Mouse (Mus musculus) Patski (cell line): ENCODE data around the gene Fer. TPM values are rescaled to one million over a fixed set of nuclear protein-coding genes. Genes with fewer than 3 reads are reported as not detected.

Source experiments
- ATAC-seq: fragments of 100-300 bp; one replicate; pipeline ENCODE4 v1.8.0; 2021
- CTCF ChIA-PET: fragments of 350-600 bp; sonication (Branson Sonifier 250); formaldehyde crosslinking; loops from one replicate; lab custom pipeline; 2022; ENCODE audit warnings: inconsistent platforms; lab: Charles Lee
- POLR2A ChIA-PET: fragments of 350-600 bp; sonication (Branson Sonifier 250); formaldehyde crosslinking; loops from one replicate; lab custom pipeline; 2022; ENCODE audit warnings: antibody characterized with exemption, inconsistent platforms; lab: Charles Lee
- DNase-seq: peaks from one replicate; pipeline ENCODE4 v3.0.0-alpha.2; 2011; ENCODE audit warnings: low read depth, low spot score
- H3K27me3 ChIP-seq: fragments of 371-371 bp; one replicate; pipeline ENCODE4 v1.5.1; 2021
- CTCF ChIP-seq: fragments of 100-300 bp; IDR thresholded peaks from one replicate; pipeline ENCODE4 v1.5.1; 2021
- in situ Hi-C: fragments of 300-500 bp; cut with MboI; formaldehyde crosslinking; loops from 3 replicates; pipeline ENCODE4 v1.11.1; 2018; ENCODE audit warnings: low pct_unique_long_range_greater_than_20kb, mixed read lengths
- polyA plus RNA-seq: library from polyadenylated mRNA; unstranded; gene quantifications from one replicate; pipeline ENCODE4 v1.2.3, GENCODE M21; 2021

The Fer gene
- 34.8 TPM for polyA plus RNA-seq

DNA sequence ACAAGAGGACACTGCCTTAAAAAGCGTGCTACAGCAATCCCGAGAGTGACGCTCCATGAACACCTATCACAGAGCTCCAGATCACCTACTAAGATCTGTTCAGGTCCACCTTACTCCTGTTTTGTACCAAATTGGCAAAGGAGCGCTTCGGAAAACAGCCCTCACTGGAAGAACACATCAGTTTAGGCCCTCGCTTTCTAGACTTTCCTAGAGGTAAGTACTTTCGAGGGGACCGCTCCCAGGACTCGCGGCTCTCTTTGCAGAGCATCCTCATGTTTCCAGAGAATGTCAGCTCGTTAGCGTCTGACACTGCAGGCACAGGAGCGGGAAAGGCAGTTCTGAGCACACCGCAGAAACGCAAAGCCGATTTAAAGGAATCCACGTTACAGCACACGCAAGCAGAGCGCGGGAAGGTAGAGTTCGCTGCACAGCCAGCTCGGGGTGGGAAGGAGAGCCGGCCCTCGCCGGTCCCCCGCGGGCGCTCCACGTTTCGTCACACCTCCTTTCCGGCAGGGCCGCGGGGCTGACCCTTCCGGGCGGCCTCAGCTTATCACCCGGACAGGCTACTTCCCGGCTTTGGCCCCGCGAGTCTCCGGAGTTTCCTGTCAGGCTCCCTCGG is at the start of gene Fer:
TSS of gene Fer (plus strand) at position 51 of the 619 bp plus-strand sequence.
- in situ Hi-C loops: no loop called here
- no peaks in the 10 kb centered on the region for H3K27me3 ChIP-seq
- POLR2A ChIA-PET: interaction anchor here (0.6 to 1.8 kb wide), 4 partner anchors 60 to 182 kb away, joined by 3 to 5 read pairs (median 3); no protein-coding TSS in a partner anchor
- CTCF ChIA-PET: interaction anchor here (1.2 to 1.6 kb wide), 2 partner anchors 60 to 288 kb away, joined by 5 read pairs; no protein-coding TSS in a partner anchor
- TF ChIP-seq CTCF: no peak
- DNase-seq (no peak), ATAC-seq (peak; percentile 24)

DNA sequence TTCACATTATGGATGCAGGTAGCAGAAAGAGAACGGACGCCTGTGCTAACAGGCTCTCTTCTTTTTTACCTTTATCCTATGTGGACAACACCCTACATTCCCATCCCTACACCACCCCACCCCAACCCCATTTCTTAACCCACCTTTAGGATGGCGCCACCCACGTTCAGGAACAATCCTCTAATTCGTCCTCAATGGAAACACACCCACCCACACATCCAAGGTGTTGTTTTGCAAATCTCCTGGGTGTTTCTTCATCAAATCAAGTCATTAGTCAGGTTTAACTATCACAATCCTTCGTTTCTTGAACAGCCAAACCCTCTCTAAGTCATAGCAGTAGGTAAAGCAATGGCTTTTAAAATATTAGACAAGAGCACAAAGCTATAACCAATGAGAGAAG is 49.3 kb upstream of the Fer start:
- no peak for DNase-seq
- H3K27me3 ChIP-seq: no peaks in the 10 kb centered on the region
- ATAC-seq: no peak
- in situ Hi-C loops: no loop called here
- ChIA-PET POLR2A (no interaction called here), CTCF (interaction anchor here (1.4 kb wide), 1 partner anchor 10 kb away, joined by 7 read pairs; no protein-coding TSS in a partner anchor)
- no peak for TF ChIP-seq CTCF

DNA sequence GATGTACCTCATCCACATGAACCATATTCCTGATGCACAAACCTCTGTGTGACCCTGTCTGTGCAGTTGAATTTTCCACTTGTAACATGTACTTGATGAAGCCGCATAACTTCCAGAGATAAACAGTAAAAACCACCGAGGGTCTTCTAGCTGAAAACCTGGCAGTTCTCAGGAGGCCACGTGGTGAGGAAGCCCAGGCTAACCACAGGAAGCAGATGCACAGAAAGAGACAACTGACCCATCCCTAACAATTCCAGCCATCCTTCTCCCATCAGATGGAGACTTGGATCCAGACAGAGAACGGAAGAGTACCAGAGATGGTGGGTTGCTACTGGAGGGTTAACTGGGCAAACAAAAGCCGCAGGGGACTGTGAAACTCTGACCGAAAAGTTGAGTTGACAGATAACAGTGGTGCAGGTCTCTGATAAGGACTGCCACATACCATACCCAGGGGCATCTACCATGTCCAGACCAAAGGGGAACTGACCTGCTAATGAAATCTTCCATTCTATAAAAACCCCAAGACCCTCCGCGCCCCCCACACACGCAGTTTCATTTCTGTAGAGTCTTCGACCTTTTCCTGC is 44.3 kb upstream of the Fer start:
- ChIA-PET CTCF (interaction anchor here (3.4 kb wide), 1 partner anchor 15 kb away, joined by 18 read pairs; no protein-coding TSS in a partner anchor), POLR2A (interaction anchor here (0.6 to 1.0 kb wide), 2 partner anchors 104 to 448 kb away, joined by 3 read pairs; no protein-coding TSS in a partner anchor)
- in situ Hi-C loops: no loop called here
- no peak for TF ChIP-seq CTCF
- ATAC-seq (no peak), DNase-seq (no peak)
- H3K27me3 ChIP-seq: no peaks in the 10 kb centered on the region

DNA sequence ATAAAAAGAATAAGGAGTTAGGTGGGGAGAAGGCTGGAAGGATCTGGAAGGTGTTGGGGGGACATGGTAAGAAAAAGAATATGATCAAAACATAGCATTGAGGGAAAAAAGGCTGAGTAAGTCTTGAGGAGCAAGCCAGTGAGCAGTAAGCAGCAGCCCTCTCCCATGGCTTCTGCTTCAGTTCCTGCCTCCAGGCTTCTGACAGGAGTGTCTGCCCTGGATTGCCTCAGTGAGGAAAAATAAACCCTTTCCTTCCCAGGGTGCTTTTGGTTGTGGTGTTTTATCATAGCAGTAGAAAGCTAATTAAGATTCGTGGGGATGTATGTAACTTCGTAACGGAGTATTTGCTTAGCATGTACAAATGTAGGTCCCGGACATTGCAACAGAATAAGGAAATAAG is 38.7 kb upstream of the Fer start:
- POLR2A ChIA-PET: no interaction called here
- ATAC-seq (no peak), DNase-seq (no peak)
- in situ Hi-C loops: no loop called here
- CTCF ChIA-PET: no interaction called here
- no peak for TF ChIP-seq CTCF
- no peaks in the 10 kb centered on the region for H3K27me3 ChIP-seq

DNA sequence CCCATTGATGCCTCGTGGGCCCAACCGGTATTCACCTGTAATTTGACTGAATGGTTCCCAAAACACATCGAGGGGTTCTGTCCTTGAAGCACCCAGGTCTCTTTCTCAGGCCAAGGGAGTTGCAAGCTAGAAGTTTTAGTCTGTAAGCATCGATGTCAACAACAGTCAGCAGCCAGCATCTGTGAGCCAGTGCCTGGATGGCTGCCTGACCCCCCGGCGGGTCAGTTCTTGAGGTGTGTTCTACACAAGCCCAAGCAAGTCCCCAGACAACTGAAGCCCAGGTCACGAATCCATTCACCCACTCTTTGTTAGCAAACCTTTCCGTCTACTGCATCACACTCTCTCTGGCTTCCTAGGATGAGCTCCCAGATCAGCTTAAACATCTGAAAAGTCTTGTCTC is 36.7 kb upstream of the Fer start:
- in situ Hi-C loops: no loop called here
- no peak for TF ChIP-seq CTCF
- no peak for DNase-seq
- POLR2A ChIA-PET: no interaction called here
- CTCF ChIA-PET: interaction anchor here (1.9 kb wide), 1 partner anchor 9 kb away, joined by 6 read pairs; no protein-coding TSS in a partner anchor
- no peak for ATAC-seq
- no peaks in the 10 kb centered on the region for H3K27me3 ChIP-seq

DNA sequence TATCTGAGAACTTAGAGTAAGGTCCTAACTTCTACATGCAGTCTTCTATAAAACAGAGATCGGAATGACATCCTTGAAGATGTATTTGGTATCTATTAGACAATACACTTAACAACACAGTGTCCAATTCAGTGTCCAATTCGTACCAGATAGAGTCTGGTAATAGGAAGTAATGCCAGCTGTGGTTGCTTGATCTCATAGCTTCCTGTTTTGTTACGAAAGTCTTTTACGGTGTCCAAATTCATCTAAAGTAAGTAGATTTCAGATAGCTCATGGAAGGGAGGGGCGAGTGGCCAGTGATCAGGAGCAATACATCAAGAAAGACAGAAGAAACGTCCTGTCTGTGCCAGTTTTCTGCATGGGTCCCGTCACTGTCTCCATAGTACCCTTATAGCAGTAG is 36.1 kb upstream of the Fer start:
- in situ Hi-C loops: no loop called here
- ATAC-seq (no peak), DNase-seq (no peak)
- TF ChIP-seq CTCF: no peak
- POLR2A ChIA-PET: no interaction called here
- CTCF ChIA-PET: interaction anchor here (1.9 kb wide), 1 partner anchor 10 kb away, joined by 6 read pairs; no protein-coding TSS in a partner anchor
- H3K27me3 ChIP-seq: no peaks in the 10 kb centered on the region

DNA sequence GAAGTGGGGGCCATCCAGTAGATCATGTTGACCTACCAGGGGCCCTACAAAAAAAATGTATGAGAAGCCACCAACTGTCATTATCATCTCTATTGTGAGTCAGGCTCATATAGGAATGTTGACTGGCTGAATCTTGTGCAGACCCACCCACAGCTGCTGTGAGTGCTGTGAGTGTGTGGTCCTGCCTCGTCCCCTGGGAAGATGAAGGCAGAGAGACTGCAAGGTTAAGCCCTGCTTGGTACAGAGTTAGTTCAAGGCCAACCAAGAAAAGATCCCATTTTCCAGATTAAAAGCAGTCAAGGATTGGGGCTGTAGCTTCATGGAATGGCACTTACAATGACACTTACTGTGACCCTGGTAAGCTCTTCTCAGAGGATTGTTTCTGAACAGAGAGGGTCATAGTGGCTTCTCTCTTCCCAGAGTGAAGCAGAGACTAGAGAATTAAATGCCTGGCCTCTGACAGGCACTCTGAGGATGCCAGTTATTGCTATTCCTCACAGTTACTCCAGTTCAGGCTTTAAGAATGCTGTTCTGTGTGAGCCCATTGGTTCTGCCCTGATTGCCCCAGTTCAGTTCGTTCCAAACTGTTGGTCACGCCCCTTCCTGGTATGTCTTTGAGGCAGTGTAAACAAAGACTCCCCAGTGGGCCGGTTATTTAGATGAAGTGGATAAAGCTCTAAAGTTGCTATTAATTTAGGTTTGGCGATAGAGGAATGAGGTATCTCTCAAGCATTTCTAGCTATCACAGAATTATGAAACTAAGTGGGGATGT is 34.1 kb upstream of the Fer start:
- in situ Hi-C loops: no loop called here
- no peak for TF ChIP-seq CTCF
- ChIA-PET POLR2A (no interaction called here), CTCF (interaction anchor here (1.0 to 1.3 kb wide), 3 partner anchors 12 to 17 kb away, joined by 3 read pairs; no protein-coding TSS in a partner anchor)
- no peaks in the 10 kb centered on the region for H3K27me3 ChIP-seq
- DNase-seq: no peak
- ATAC-seq: no peak

DNA sequence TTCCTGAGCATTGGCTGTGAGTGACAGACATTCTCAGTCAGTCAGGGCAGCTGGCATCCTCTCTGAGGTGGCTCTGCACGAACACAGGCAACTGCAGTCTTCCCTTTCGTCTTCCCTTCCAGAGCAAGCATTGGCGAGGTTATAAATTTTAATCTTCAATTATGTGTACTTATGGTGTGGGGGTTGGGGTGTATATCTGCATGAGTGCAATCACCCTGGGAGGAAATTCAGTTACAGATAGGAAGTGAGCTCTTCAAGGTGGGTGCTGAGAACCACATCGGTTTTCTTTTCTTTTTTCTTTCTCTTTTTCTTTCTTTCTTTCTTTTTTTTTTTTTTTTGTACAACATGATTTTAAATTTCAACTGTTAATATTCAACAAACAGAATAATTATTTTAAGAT is 31.3 kb upstream of the Fer start:
- TF ChIP-seq CTCF: no peak
- ATAC-seq (no peak), DNase-seq (no peak)
- ChIA-PET POLR2A (interaction anchor here (0.7 to 1.4 kb wide), 2 partner anchors 10 to 269 kb away, joined by 3 read pairs; no protein-coding TSS in a partner anchor), CTCF (no interaction called here)
- no peaks in the 10 kb centered on the region for H3K27me3 ChIP-seq
- in situ Hi-C loops: no loop called here

DNA sequence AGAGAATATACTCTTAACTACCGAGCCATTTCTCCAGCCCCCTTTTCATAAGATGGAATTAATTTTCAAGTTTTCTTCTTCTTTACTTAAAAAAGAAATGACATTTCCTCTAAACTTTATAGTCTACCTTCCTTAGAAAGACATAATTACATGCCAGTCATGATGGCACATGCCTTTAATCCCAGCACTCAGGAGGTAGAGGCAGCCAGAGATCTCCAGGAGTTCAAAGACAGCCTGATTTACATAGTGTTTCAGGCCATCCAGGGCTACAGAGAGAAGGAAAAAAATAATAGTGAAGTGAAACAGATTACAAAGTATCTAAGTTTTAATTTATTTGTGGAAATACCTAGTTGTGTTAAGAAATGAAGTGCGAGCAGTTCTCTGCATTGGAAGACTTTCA is 26.6 kb upstream of the Fer start:
- no peak for TF ChIP-seq CTCF
- no peaks in the 10 kb centered on the region for H3K27me3 ChIP-seq
- DNase-seq (no peak), ATAC-seq (no peak)
- ChIA-PET POLR2A (no interaction called here), CTCF (no interaction called here)
- in situ Hi-C loops: no loop called here

DNA sequence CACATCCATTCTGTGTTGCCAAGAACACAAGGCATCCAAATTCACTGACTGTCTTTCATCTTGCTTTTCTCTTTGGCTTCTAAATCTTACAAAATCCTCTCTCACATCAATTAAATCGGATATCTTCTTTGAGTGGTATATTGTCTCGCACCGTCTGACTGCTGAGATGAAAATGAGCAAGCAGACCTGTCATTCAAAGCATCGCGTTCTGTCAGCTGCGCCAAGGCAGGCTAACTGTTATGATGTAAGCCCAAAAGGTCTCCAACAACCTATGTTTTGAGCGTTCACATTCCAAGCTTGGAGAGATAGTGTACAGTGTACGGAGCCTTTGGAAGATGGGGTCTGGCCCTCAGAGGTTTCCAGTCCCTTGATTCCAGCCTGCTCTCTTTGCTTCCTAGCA is 26.2 kb upstream of the Fer start:
- ChIA-PET CTCF (interaction anchor here (1.2 to 1.6 kb wide), 2 partner anchors 14 to 19 kb away, joined by 3 to 4 read pairs; no protein-coding TSS in a partner anchor), POLR2A (no interaction called here)
- in situ Hi-C loops: no loop called here
- no peak for TF ChIP-seq CTCF
- DNase-seq (no peak), ATAC-seq (no peak)
- no peaks in the 10 kb centered on the region for H3K27me3 ChIP-seq
